Mouse (Mus musculus) intestine, embryonic 16.5 days (tissue): ENCODE data around the gene Fuz. TPM values are rescaled to one million over a fixed set of nuclear protein-coding genes. Genes with fewer than 3 reads are reported as not detected.

Source experiments
- ATAC-seq: fragments of 200-750 bp; cut with Nextera tagmentation; 2 replicates; pipeline ENCODE4 v1.8.0; 2017; ENCODE audit warnings: moderate TSS enrichment, moderate library complexity
- H3K27ac ChIP-seq: fragments of 300-500 bp; sonication (generic); 2 replicates; pipeline ENCODE4 v1.5.1; 2014; ENCODE audit warnings: mild to moderate bottlenecking, low read length
- H3K27me3 ChIP-seq: fragments of 300-500 bp; sonication (generic); replicated peaks from 2 replicates; pipeline ENCODE4 v1.6.1; 2014; ENCODE audit warnings: low read length, control low read depth, mixed read lengths; ENCODE audit not compliant: control insufficient read depth, insufficient read depth
- H3K36me3 ChIP-seq: fragments of 300-500 bp; sonication (generic); 2 replicates; pipeline ENCODE4 v1.6.1; 2014; ENCODE audit warnings: low read length, control low read depth; ENCODE audit not compliant: control insufficient read depth, insufficient read depth
- H3K4me1 ChIP-seq: fragments of 300-500 bp; sonication (generic); 2 replicates; pipeline ENCODE4 v1.6.1; 2014; ENCODE audit warnings: low read length, control low read depth, mixed read lengths; ENCODE audit not compliant: control insufficient read depth, insufficient read depth
- H3K4me2 ChIP-seq: fragments of 300-500 bp; sonication (generic); 2 replicates; pipeline ENCODE4 v1.6.1; 2014; ENCODE audit warnings: low read depth, low read length, control low read depth
- H3K4me3 ChIP-seq: fragments of 300-500 bp; sonication (generic); 2 replicates; pipeline ENCODE4 v1.5.1; 2014; ENCODE audit warnings: mild to moderate bottlenecking, low read length
- H3K9ac ChIP-seq: fragments of 300-500 bp; sonication (generic); 2 replicates; pipeline ENCODE4 v1.6.1; 2014; ENCODE audit warnings: low read depth, low read length
- H3K9me3 ChIP-seq: fragments of 300-500 bp; sonication (generic); 2 replicates; pipeline ENCODE4 v1.6.1; 2016; ENCODE audit warnings: low read length, control low read depth; ENCODE audit not compliant: control insufficient read depth
- WGBS: fragments of 180-500 bp; shearing (Covaris S2); extraction: QIAGEN DNeasy Blood & Tissue Kit; methylation state at CpG from one replicate; pipeline ENCODE4 v1.1.7; 2014; 5-methylcytosine and 5-hydroxymethylcytosine counted together
- polyA plus RNA-seq: library from polyadenylated mRNA; unstranded; fragments of >200 nt; fragmentation: Nextera tagmentation; extraction: Ambion mirVana; gene quantifications from 2 replicates; pipeline ENCODE4 v1.2.1, GENCODE M21; 2015

Fuz gene
- polyA plus RNA-seq, 1 experiment from 2014 or later, result 18.2 TPM

GRCm38 (mm10) chr7:44852259-44853027 is 43.4 kb upstream of the Fuz start:
- ATAC-seq, result no peak
- H3K27ac ChIP-seq, result no peak overlapping the region
- H3K36me3 ChIP-seq, result 0 out of 2 replicates have a peak, but pooled peaks cover 2% of the 10 kb centered on the region
- no peak overlapping the region for H3K4me3 ChIP-seq
- H3K27me3 ChIP-seq, result no peaks in the 10 kb centered on the region
- no peak overlapping the region; the same call in 1 of the 2 replicates for H3K9ac ChIP-seq
- 87% methylated on average over 36 of the region's 36 CpGs for WGBS
- H3K9me3 ChIP-seq, result no peaks in the 10 kb centered on the region
- H3K4me2 ChIP-seq, result no peak overlapping the region
- H3K4me1 ChIP-seq, result peaks cover 44% of the 10 kb centered on the region

GRCm38 (mm10) chr7:44853065-44853464 is 42.8 kb upstream of the Fuz start:
- 95% methylated on average over 2 of the region's 2 CpGs for WGBS
- peaks cover 42% of the 10 kb centered on the region for H3K4me1 ChIP-seq
- ATAC-seq, result no peak
- H3K27ac ChIP-seq, result no peak overlapping the region
- no peak overlapping the region for H3K4me3 ChIP-seq
- H3K27me3 ChIP-seq, result no peaks in the 10 kb centered on the region
- H3K9ac ChIP-seq, result peak overlapping the region; percentile 21; the same call in 1 of the 2 replicates
- no peaks in the 10 kb centered on the region for H3K9me3 ChIP-seq
- H3K4me2 ChIP-seq, result 0 out of 2 replicates have a peak overlapping the region, but pooled peaks have one; percentile 83
- H3K36me3 ChIP-seq, result 0 out of 2 replicates have a peak, but pooled peaks cover 2% of the 10 kb centered on the region

GRCm38 (mm10) chr7:44853596-44854355 is 42.1 kb upstream of the Fuz start:
- WGBS, result 28% methylated on average over 26 of the region's 26 CpGs
- H3K27me3 ChIP-seq, result no peaks in the 10 kb centered on the region
- H3K36me3 ChIP-seq, result 0 out of 2 replicates have a peak, but pooled peaks cover 2% of the 10 kb centered on the region
- peak overlapping the region; percentile 83 for H3K4me2 ChIP-seq
- peak overlapping the region; percentile 100 for H3K27ac ChIP-seq
- H3K4me1 ChIP-seq, result peaks cover 49% of the 10 kb centered on the region
- ATAC-seq, result no peak
- H3K9ac ChIP-seq, result peak overlapping the region; percentile 86
- no peaks in the 10 kb centered on the region for H3K9me3 ChIP-seq
- peak overlapping the region; percentile 61 for H3K4me3 ChIP-seq

- 2% methylated on average over 45 of the region's 45 CpGs for WGBS
- ATAC-seq, result peak; percentile 83
- Histone ChIP-seq H3K9ac (peak overlapping the region; percentile 86), H3K27me3 (no peaks in the 10 kb centered on the region), H3K27ac (peak overlapping the region; percentile 100), H3K4me2 (peak overlapping the region; percentile 83), H3K9me3 (no peaks in the 10 kb centered on the region), H3K4me3 (peak overlapping the region; percentile 61), H3K4me1 (peaks cover 49% of the 10 kb centered on the region), H3K36me3 (0 out of 2 replicates have a peak, but pooled peaks cover 2% of the 10 kb centered on the region)
Measured at GRCm38 (mm10) chr7:44854356-44855031, 41.4 kb upstream of the Fuz start.

- peak overlapping the region; percentile 100 for H3K27ac ChIP-seq
- peaks cover 2% of the 10 kb centered on the region; the same call in 1 of the 2 replicates for H3K36me3 ChIP-seq
- H3K27me3 ChIP-seq, result no peaks in the 10 kb centered on the region
- peak overlapping the region; percentile 61 for H3K4me3 ChIP-seq
- WGBS, result 35% methylated on average over 10 of the region's 10 CpGs
- no peaks in the 10 kb centered on the region for H3K9me3 ChIP-seq
- peaks cover 49% of the 10 kb centered on the region for H3K4me1 ChIP-seq
- H3K4me2 ChIP-seq, result peak overlapping the region; percentile 83
- H3K9ac ChIP-seq, result peak overlapping the region; percentile 86
- ATAC-seq, result peak; percentile 18
Measured at GRCm38 (mm10) chr7:44855036-44855435, 40.8 kb upstream of the Fuz start.

- no peaks in the 10 kb centered on the region for H3K9me3 ChIP-seq
- H3K36me3 ChIP-seq, result peaks cover 2% of the 10 kb centered on the region; the same call in 1 of the 2 replicates
- WGBS, result 57% methylated on average over 9 of the region's 9 CpGs
- no peak for ATAC-seq
- H3K27ac ChIP-seq, result peak overlapping the region; percentile 94
- peak overlapping the region; percentile 40; the same call in 1 of the 2 replicates for H3K9ac ChIP-seq
- H3K4me3 ChIP-seq, result peak overlapping the region; percentile 90
- H3K27me3 ChIP-seq, result no peaks in the 10 kb centered on the region
- peak overlapping the region; percentile 72 for H3K4me2 ChIP-seq
- H3K4me1 ChIP-seq, result peaks cover 43% of the 10 kb centered on the region
Measured at GRCm38 (mm10) chr7:44856265-44856916, 39.5 kb upstream of the Fuz start.

- no peaks in the 10 kb centered on the region; the same call in 1 of the 2 replicates for H3K36me3 ChIP-seq
- ATAC-seq, result peak; percentile 29
- H3K4me3 ChIP-seq, result peak within 1 kb of the TSS; percentile 90
- H3K27me3 ChIP-seq, result no peaks in the 10 kb centered on the region
- H3K27ac ChIP-seq, result peak within 1 kb of the TSS; percentile 94
- WGBS, result under 1% methylated on average over 32 of the region's 32 CpGs
- peak within 1 kb of the TSS; percentile 72 for H3K4me2 ChIP-seq
- peaks cover 40% of the 10 kb centered on the region for H3K4me1 ChIP-seq
- peak within 1 kb of the TSS; percentile 94 for H3K9ac ChIP-seq
- no peaks in the 10 kb centered on the region for H3K9me3 ChIP-seq
Measured at GRCm38 (mm10) chr7:44857042-44857552, 38.8 kb upstream of the Fuz start, which contains the start of gene Pnkp. Gene Pnkp (plus strand): TSS chr7:44857139.

- H3K27ac ChIP-seq, result no peak overlapping the region
- H3K4me3 ChIP-seq, result peak overlapping the region; percentile 90
- no peaks in the 10 kb centered on the region for H3K9me3 ChIP-seq
- H3K4me1 ChIP-seq, result peaks cover 40% of the 10 kb centered on the region
- peak overlapping the region; percentile 72 for H3K4me2 ChIP-seq
- WGBS, result 31% methylated on average over 8 of the region's 8 CpGs
- peaks cover 6% of the 10 kb centered on the region for H3K36me3 ChIP-seq
- H3K27me3 ChIP-seq, result no peaks in the 10 kb centered on the region
- H3K9ac ChIP-seq, result peak overlapping the region; percentile 94
- no peak for ATAC-seq
Measured at GRCm38 (mm10) chr7:44857905-44858304, 38.0 kb upstream of the Fuz start.
